Mouse (Mus musculus) MN1 (cell line): ENCODE measurements around the gene Myo9a.
A peak's percentile ranks its signal among the peaks of the same experiment; 100 is the strongest.

ENCODE experiments used
- DNase-seq: peaks from one replicate; pipeline ENCODE4 v3.0.0-alpha.2; 2016; ENCODE audit warnings: low spot score

Myo9a gene

DNA sequence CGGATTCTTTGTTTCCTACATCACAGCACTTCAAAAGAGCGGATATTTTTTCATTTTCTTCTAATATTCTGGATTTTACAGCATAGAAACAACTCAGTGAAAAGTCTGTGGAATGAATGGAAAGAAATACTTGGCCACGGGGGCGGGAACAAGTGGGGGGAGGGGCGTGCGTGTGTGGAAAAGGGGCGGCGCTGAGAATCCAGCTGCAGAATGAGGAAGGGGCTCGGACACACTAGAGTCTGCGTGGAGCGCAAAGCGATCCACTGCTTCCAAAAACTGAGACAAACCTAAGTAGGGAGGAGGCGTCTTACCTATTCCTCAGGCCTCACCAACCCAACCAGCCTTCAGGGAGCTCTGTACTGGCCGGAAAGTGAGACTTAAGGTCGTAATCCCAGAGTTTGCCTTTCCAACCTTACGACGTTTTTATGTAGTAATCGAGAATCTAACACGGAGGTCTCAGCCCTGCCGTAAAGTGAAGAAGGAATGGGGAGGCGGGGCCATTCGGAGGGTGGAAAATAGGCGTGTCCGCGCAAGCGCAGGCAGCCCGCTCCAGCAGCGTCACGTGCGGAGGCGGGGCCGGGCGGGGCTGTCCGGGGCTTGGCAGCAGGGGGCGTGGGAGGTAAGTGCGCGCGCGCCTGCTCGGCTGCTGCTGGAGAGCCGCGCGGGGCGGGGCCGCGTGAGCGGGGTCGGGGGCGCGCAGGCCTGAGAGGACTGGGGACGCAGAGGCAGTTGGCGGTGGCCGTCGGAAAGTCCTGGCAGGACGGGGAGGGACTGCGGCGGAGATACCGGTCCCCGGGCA is at the start of gene Myo9a, which contains the start of gene Senp8:
Myo9a (plus strand) TSS at position 630 of the 799 bp plus-strand sequence.
Senp8 (minus strand) TSS at position 444 of the 799 bp plus-strand sequence.
- DNase-seq, result peak; percentile 98

DNA sequence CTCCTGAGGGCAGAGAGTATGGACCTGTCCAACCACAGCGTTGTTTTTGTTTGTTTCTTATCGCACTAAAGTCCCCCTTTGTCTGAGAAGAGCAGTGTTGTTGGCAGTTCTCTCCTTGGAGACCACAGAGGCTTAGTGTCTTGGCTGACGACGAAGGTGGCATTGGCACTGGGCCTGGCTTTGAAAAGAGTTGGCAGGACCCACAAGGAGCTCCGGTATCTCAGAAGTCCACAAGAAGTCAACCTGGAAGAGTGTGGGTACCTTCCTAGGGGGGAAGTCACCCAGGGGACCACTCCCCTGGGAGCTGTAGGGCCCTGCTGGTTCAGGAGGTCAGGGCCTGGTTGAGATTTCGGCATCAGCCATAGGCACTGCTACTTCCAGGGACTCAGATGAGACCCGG is 49.6 kb upstream of the Myo9a start:
- DNase-seq, result no peak

DNA sequence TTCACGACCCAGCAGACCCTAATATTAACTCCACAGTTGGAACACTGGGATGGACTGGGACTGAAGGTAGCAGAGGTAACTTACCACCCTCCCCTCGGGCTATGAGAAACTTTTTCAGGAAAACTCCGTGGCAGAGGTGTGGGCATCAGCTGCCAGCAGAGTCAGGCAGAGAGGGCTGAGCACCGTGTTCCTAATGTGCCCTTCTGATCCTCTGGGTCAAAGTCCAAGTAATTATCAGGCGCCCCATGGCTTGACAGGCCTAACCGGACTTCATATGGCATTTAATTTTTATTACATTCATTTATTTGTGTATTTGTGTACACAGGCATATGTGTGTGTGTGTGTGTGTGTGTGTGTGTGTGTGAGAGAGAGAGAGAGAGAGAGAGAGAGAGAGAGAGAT is 47.6 kb upstream of the Myo9a start:
- no peak for DNase-seq

DNA sequence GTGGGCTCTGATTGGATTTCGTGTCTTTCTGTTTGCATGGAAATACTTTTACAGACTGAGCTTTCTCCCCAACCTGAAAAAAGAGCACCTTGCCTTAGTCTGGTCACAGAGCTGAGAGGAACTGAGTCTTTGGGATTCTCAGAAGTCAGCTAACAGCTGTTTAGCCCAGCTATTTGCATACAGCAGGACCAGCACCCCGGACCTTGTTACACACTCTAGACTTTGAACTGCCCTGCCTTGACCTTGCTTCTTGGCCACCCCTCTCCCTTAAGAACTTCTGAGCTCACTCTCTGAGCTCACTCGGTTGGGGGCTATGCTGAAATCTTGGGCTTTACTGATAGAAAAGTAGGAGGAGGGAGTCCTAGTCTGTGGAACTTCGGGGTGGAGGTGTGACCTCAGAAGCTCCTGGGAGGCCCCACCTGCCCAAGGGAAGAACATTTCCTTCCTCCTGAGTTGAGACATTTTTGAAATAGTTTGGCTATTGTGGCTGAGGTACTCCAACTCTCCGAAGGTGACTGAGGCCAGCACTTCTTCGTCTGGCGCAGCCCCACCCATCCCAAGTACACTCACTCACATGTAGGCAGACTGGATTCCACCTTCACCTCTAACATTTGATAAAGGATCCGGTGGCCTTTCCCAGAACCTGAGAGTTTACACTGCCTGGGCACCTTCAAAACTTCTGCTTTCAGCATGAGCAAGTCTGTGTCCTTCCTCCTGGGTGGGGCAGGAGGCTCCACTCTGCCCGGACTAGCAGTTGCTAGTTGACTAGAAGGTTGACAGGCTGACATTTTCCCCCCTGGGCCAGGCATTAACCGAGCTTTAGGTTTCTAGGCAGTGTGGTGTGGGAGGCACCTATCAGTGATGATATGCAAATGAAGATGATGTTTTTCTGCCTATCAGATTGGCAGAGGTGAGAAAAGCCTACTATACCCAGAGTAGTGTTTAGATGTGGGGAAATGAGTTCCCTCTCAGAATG is 43.6 kb upstream of the Myo9a start:
- no peak for DNase-seq

DNA sequence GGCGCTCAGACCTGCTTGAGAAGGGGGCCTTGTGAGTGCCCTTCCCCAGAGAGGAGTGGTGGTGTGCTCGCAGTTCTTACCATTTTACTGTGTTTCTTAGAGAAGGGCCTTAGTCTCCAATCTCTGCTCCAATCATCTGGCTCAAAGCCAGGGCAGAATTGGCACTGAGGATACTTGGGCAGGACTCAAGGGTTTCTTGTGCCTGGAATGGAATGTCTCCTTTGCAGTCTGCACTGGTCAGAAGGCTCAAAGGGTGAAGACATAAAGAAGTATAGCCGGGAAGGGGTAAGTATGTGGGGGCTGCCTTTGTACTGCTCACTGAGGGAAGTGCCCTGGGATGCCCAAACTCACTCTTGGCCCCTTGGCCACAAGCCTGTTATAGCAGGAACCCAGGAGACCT is 41.5 kb upstream of the Myo9a start:
- DNase-seq, result peak; percentile 42

DNA sequence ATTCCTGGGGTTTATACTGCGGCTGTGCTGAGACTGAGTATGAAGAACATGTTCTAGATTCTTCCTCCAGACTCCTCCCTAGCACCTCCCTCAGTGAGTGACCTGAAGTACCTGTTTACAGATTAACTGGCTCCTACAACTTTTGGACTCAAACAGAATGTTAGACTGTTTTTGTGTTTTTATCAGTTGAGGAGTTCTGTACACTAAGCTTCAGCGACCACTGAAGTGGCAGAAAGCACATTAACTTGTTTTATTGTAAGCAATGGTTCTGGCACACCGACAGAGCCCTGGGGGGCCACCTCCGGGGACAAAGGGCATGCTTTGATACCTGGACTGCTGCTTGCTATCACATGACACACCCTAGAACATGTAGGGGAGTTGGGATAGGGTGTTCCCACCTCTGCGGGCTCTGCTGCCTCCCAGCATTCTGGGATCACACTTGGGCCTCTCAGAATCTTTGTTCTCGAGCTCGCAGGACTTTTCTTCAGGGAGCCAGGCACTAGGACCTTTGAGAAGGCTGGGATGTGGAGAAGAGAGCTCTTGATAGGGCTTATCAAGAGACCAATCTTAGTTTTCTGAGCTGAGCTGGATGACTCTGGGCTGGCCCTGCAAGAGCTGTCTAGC is 34.3 kb upstream of the Myo9a start:
- no peak for DNase-seq

DNA sequence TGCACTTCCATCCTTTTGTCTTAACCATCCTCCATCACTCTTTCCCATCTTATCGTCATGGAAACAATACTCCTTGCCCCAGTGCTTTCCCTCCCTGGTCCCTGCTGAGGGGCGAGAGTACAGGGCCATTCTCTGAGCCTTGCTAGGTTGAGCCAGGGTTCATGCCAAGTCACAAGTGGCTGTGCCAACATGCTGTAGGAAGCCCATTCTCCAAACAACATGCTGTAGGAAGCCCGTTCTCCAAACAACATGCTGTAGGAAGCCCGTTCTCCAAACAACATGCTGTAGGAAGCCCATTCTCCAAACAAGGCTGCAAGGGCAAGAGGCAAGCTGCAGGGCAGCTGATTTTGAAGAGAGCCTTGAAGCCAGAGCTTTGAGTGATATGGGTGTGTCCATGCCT is 32.5 kb upstream of the Myo9a start:
- no peak for DNase-seq

DNA sequence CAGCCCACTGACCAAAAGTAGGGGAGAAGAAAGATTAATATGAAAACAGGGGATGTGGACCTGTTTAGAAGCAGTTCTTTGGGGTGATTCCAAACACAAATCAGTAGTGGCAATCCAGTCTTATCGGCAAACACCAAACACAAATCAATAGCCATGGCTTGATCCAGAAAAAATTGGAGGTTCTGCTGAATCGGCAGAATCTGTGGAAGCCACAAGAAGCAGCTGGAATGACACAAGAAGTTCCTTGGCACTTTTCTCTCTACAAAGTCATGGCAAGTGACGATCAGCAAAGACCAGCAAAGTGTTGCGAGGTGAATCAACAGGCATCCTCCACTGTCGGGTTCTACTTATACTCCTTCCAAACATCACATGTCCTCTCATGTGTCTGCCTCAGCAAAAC is 29.6 kb upstream of the Myo9a start:
- no peak for DNase-seq

DNA sequence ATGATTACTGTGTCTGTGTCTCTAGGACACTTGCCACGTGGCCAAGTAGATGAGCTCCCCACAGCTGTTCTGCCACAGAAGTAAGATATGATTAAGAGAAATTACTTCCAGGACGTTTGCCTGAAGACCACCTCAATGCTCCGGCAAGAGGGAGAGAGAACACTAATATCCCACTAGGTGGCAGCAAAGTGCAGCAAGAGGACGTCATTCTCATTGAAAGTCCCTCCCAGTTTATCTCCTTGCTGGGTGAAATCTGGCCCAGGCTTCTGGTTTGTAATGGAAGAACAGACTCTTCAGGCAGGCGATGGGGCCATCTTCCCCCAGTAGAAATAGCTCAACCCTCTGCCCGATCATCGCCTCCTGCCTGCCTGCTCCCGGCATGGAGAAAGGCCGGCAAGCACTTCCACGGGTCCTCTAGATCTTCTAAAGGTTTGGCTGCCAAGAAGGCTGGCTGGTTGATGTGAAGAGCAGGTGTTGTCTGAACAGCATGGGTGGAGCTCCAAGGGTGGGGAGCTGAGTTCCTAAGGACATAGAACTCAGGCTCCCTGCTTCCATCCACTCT is 27.5 kb upstream of the Myo9a start:
- peak; percentile 88 for DNase-seq

DNA sequence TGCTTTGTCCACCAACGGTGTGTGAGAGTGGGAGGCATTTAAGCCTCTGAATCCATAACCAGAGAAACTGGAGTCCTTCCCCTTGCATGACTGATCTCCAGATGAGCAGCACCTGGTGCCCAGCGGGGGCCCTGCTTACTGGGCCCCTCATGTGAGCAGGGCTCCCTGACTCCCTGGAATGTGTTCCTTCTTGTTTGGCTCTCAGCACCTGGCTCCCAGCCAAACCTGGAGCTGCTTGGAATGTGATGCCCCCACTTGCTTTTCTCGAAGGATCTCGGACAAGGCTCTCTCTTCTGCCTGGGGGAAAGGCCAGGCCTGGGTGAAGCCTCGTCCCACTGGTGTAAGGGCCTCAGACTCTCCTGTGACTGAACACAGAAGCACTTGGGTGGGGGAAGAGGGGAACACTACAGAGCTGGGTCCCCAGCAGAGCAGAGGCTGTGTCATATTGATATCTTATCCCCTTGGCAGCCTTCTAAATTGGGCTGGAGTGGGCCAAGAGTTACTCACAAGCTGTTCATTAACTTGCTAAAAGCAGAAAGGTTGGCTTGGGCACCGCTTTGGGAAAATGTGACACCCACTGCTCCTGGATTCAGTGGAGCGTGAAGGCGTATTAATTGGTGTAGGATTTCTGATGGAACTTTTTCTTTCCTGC is 26.8 kb upstream of the Myo9a start:
- peak; percentile 29 for DNase-seq

DNA sequence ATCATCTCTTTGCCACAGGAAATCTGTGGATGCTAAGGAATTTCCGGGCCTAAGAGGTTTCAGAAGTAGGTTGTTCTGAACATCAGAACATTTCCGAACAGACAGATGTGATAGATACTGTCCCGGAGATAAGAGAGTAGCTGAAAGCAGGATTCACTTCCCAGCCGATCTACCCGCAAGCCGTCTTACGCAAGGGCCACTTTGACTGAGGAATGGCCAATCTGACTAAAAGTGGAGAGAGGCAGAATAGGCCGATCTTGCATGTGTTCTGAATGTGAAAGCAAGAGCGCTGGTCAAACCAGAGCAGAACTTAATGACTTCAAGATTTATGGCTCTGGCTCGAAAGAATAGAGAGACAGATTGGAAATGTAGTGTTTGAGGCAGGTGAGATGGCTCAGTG is 25.2 kb upstream of the Myo9a start:
- no peak for DNase-seq

DNA sequence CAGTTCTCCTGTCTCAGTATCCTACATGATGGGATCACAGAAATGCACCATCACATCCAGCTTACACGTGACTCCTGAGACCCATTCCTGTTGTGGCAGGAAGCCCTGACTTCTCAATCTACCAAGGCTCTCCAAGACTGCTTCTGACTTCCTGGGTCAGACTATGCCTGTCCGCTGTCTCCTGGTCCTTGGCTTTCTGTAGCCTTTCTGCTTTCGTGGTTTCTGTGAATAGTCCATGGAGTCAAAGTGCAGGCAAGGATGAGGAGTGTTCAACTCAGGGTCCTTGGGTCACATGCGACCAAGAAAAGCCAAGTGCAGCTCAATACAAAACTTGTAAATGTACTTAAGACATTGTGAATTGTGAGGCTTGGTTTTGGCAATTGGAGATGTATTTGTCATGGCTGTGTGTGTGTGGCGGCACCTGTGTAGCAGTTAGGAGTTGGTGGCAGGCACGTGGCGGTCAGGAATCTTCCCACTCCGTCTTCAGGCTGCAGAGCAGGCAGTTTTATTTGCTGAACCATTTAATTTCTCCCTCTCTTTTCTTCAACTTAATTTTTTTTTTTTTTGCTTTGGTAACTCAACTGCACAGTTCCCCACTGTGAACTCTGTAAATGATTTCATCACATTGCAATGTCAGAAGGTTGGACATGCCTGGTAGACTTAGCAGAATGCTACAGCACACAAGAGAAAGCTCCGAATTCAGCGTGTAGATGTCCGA is 23.0 kb upstream of the Myo9a start:
- no peak for DNase-seq

DNA sequence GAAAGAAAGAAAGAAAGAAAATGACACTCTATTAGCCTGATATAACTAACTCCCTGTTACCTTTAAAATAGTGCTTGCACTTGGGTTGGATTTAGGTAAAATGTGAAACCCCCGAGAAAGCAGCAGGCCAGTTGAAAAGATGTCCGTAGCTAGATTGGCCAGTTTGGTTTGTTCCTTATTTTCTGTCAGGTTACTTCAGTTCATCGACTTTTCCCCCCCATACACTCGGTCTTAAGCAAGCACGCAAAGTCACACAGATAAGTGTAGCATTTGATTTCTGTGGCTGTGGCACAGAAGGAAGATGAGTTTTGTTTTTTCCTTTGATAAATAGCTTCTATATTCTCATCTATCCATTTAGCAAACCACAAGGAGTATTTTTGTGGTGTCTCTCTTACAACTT is 19.6 kb upstream of the Myo9a start:
- no peak for DNase-seq

DNA sequence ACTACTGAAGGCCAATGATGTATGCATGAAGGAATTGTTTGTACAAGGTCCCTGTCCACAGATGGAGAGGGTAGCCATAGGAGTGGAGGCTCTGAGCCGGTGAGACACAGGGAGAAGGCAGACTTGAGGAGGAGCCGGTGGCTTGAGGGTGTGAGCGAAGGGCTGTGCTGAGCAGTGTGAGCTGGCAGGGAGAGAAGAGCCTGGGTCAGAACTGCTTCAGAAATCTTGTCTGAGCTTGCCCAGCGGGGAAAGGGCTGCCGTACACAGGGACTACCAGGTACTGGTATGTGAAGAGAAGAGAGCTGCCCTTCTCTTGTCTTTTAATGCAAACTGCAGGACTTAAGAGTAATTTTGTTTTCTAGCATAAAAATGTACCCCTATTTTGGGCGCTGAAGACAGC is 17.6 kb upstream of the Myo9a start:
- DNase-seq, result no peak

DNA sequence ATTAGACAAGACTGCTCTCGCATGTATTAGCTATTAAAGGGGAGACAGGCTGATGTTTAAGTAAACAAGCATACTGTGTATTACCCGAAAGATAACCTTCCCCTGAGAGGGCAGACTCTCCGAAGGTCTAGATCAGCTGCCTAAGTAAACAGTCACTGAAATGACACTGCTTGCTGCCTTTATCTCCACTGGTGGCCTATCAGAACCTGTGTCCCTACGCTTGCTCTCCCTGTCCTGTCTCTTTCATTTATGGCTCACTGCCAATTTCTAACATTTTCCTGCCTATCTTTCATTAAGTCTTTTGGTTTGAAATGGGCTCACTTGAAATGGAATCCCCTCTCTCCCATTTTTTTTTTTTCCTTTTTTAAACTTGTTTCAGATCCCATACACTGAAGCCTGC is 15.3 kb upstream of the Myo9a start:
- DNase-seq, result no peak

DNA sequence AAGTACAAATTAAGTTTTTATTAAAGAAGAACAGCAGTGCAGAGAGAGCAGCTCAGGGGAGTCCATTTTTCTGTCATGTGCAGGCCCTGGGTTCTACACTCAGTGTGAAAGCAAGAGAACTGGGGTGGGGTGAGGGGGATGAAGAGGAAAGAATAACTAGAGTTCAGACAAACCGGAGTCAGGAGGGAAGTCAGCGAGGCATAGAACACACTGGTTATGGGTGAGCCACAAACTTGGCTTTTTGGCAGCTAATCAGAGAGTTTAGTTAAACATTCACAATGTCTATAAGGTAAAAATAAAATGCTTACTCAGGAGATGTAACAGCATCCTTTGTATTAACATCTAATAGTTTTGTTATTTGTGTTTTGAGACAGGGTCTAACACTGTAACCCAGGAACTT is 10.1 kb upstream of the Myo9a start:
- no peak for DNase-seq

DNA sequence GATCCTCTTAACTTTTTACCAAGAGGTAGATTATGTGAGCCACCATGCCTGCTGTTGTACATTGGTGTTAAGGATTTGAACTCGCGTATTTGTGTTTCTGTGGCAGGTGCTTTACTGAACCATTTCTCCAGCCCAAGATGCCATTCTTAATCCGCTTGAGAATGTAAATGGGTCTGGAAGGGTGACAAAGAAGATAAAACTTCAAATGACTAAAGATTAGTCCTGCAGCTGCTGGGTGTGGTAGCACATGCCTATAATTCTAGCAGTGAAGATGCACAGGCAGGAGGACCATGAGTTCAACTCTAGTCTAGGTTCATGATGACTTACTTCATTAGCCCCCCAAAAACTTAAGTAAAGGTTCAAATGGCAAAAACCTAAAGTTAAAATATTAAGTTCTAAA is 6.8 kb upstream of the Myo9a start:
- no peak for DNase-seq

DNA sequence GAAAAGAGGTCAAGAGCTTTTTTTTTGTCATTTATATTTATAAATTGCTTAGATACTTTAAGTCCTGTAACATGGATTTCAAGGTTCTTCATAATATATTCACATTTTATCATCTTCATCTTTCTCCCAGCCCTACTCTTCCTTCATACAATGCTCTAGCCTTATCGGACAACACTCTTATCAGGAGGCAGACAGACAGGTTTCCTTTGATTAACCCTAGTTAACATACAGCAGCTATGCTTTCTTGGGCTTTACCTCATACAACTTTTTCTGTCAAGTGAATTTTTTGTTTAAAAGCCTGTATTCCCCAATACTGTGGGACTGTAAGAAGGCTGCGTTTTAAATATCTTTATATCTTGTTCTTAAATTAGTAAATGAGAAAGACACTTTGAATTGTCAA is 2.3 kb upstream of the Myo9a start:
- no peak for DNase-seq

DNA sequence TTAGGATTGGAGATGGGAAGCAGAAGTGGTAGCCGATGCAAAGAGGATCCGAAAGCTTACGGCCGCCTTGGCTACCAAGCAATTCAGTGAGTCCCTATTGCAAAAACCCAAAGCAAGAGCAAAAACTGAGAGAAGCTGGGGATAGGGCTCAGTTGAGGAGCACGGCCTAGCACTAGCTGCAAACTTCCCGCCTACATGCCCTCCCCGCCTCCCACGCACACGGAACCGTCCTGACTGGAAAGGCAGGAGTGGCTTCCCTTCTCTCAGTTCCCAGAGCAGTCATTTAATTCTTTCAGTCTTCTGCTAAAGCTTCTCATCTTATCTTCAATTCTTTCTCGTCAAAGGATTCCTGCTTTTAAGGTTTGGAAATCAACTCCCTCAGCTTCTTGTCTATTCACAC is 1.7 kb upstream of the Myo9a start:
- DNase-seq, result peak; percentile 27

DNA sequence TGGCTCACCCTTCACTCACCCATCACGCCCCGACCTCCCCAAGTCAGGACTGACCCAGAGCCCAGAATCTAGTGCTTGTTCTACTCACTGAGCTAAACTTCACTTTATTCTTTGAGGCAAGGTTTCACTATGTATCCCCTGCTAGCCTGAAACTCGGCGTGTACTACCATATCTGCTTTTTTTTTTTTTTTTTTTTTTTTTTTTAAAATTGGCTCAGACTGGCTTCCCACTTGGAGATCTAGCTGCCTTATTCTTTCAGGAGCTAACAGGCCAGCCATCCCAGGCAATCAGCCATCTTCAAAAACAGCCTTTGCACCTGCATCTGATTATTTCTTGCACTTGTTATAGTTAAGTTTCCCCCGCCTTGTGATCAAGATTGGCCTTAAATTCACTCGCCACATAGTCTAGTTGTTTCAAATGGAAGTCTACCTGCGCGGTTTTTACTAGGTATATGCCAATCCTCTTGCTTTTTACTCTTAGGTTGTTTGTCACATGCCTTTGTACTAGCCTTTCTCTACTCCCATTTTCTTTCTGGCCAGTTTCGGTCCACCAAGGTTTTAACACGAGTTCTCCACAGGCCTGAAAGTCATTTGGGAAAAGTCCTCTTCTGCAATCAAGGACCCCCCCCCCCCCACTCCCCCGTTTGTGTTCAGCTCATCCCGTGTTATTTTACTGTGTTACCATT is 973 bp upstream of the Myo9a start:
- peak; percentile 24 for DNase-seq
